Mouse (Mus musculus) midbrain, embryonic 13.5 days (tissue): ENCODE measurements around the gene Trim40. TPM values are rescaled to one million over a fixed set of nuclear protein-coding genes. Genes with fewer than 3 reads are reported as not detected.

Source experiments
- ATAC-seq: fragments of 200-750 bp; cut with Nextera tagmentation; 2 replicates; pipeline ENCODE4 v1.8.0; 2017; ENCODE audit warnings: mild to moderate bottlenecking, moderate TSS enrichment, moderate library complexity
- H3K27ac ChIP-seq: fragments of 300-500 bp; sonication (generic); 2 replicates; pipeline ENCODE4 v1.5.1; 2015; ENCODE audit warnings: inconsistent platforms, mild to moderate bottlenecking, moderate library complexity
- H3K27me3 ChIP-seq: fragments of 300-500 bp; sonication (generic); 2 replicates; pipeline ENCODE4 v1.6.1; 2015; ENCODE audit warnings: mild to moderate bottlenecking, inconsistent platforms
- H3K36me3 ChIP-seq: fragments of 300-500 bp; sonication (generic); 2 replicates; pipeline ENCODE4 v1.6.1; 2015; ENCODE audit warnings: mild to moderate bottlenecking, inconsistent platforms
- H3K4me1 ChIP-seq: fragments of 300-500 bp; sonication (generic); replicated peaks from 2 replicates; pipeline ENCODE4 v1.6.1; 2015; ENCODE audit warnings: inconsistent platforms
- H3K4me2 ChIP-seq: fragments of 300-500 bp; sonication (generic); replicated peaks from 2 replicates; pipeline ENCODE4 v1.6.1; 2015; ENCODE audit warnings: moderate library complexity, mild to moderate bottlenecking, inconsistent platforms
- H3K4me3 ChIP-seq: fragments of 300-500 bp; sonication (generic); replicated peaks from 2 replicates; pipeline ENCODE4 v1.5.1; 2015; ENCODE audit warnings: mild to moderate bottlenecking, inconsistent platforms
- H3K9ac ChIP-seq: fragments of 300-500 bp; sonication (generic); replicated peaks from 2 replicates; pipeline ENCODE4 v1.6.1; 2015; ENCODE audit warnings: mild to moderate bottlenecking, inconsistent platforms
- H3K9me3 ChIP-seq: fragments of 300-500 bp; sonication (generic); 2 replicates; pipeline ENCODE4 v1.6.1; 2016; ENCODE audit warnings: mild to moderate bottlenecking, inconsistent platforms
- WGBS: fragments of 180-500 bp; shearing (Covaris S2); methylation state at CpG from one replicate; pipeline ENCODE4 v1.1.7; 2015; 5-methylcytosine and 5-hydroxymethylcytosine counted together
- polyA plus RNA-seq: library from polyadenylated mRNA; unstranded; fragments of >200 nt; fragmentation: Nextera tagmentation; extraction: Ambion mirVana; gene quantifications from 2 replicates; pipeline ENCODE4 v1.2.1, GENCODE M21; 2015

The Trim40 gene
- polyA plus RNA-seq, 1 experiment from 2014 or later = not detected

GRCm38 (mm10) chr17:36885132-36885790 is 4.7 kb downstream of the Trim40 start:
- 94% methylated on average over 12 of the region's 12 CpGs for WGBS
- Histone ChIP-seq H3K4me3 (no peak overlapping the region), H3K4me2 (no peak overlapping the region), H3K27me3 (no peaks in the 10 kb centered on the region), H3K9ac (no peak overlapping the region), H3K27ac (no peak overlapping the region), H3K4me1 (no peaks in the 10 kb centered on the region), H3K9me3 (no peaks in the 10 kb centered on the region), H3K36me3 (no peaks in the 10 kb centered on the region)
- ATAC-seq = no peak

DNA sequence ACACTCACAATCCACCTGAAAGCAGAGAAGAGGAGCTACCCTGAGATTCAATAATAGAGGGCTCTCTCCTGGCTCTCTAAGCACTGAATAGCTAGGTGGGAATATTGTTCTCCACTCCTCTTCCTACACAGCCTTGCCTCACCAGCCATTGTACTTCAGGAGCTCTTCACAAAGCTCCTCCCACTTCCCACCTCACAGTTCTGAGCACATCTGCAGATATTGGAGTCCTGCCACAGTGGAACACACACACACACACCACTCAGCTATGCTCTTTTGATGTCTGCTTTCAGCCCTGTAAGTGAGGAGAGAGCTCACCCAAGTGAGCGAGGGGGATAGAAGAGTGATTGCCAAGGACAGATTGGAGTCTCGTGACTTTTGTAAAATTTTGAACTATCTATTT is 6.6 kb downstream of the Trim40 start:
- no peak for ATAC-seq
- WGBS = 85% methylated on average over 2 of the region's 2 CpGs

GRCm38 (mm10) chr17:36874636-36875035 is 15.3 kb downstream of the Trim40 start:
- ATAC-seq = no peak
- Histone ChIP-seq H3K4me2 (no peak overlapping the region), H3K36me3 (no peaks in the 10 kb centered on the region), H3K9me3 (no peaks in the 10 kb centered on the region), H3K27me3 (no peaks in the 10 kb centered on the region), H3K4me1 (no peaks in the 10 kb centered on the region), H3K27ac (no peak overlapping the region), H3K4me3 (no peak overlapping the region), H3K9ac (no peak overlapping the region)
- WGBS = 77% methylated on average over 4 of the region's 4 CpGs

More for the DNA sequence above, 6.6 kb downstream of the Trim40 start:
- Histone ChIP-seq H3K4me2 (no peak overlapping the region), H3K4me1 (no peaks in the 10 kb centered on the region), H3K4me3 (no peak overlapping the region), H3K9me3 (no peaks in the 10 kb centered on the region), H3K27ac (no peak overlapping the region), H3K9ac (no peak overlapping the region), H3K36me3 (no peaks in the 10 kb centered on the region), H3K27me3 (no peaks in the 10 kb centered on the region)

DNA sequence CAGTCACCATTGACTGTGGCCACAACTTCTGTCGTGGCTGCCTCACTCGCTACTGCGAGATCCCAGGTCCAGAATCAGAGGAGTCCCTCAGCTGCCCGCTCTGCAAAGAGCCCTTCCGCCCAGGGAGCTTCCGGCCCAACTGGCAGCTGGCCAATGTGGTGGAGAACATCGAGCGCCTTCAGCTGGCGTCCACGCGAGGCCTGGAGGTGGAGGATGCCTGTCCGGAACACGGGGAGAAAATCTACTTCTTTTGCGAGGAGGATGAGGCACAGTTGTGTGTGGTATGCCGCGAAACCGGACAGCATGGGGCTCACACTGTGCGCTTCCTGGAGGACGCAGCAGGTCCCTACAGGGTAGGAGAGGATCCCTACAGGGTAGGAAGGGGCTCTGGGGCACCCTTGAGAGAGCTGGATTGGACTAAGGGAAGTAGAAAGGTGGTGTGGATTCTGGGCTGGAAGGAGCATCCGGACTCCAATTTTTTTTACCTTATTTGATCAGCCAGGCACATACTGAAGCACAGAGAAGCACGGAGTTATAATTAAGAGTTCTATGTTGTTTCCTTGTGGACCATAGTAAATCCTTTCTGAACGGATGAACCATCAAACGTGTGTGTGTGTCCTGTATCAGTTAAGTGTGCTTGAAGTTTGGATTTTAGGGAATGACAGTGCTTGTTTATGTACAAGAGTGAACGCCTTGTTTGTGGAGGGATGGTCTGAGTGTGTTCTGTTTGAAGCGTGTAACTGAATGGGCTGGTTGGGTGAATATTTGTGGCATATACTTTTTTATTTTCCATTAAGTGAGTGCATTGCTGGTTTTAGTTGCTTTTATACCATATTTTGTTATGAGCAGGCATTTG is 19.7 kb downstream of the Trim40 start:
- H3K27me3 ChIP-seq = peaks cover 17% of the 10 kb centered on the region
- 78% methylated on average over 25 of the region's 25 CpGs for WGBS
- H3K27ac ChIP-seq = no peak overlapping the region
- H3K36me3 ChIP-seq = no peaks in the 10 kb centered on the region
- no peak overlapping the region for H3K4me2 ChIP-seq
- no peak overlapping the region for H3K9ac ChIP-seq
- H3K4me3 ChIP-seq = no peak overlapping the region
- H3K4me1 ChIP-seq = peaks cover 7% of the 10 kb centered on the region
- ATAC-seq = no peak
- H3K9me3 ChIP-seq = no peaks in the 10 kb centered on the region

GRCm38 (mm10) chr17:36869284-36869954 is 20.5 kb downstream of the Trim40 start, which contains the start of gene Trim10:
TSS of gene Trim10 (plus strand) at chr17:36869574.
- Histone ChIP-seq H3K9ac (no peak within 1 kb of the TSS), H3K4me2 (no peak within 1 kb of the TSS), H3K27ac (no peak within 1 kb of the TSS), H3K9me3 (no peaks in the 10 kb centered on the region), H3K36me3 (no peaks in the 10 kb centered on the region), H3K4me3 (no peak within 1 kb of the TSS), H3K4me1 (peaks cover 7% of the 10 kb centered on the region), H3K27me3 (peaks cover 22% of the 10 kb centered on the region)
- WGBS = 79% methylated on average over 4 of the region's 4 CpGs
- no peak for ATAC-seq

GRCm38 (mm10) chr17:36868836-36869235 is 21.1 kb downstream of the Trim40 start:
- Histone ChIP-seq H3K27ac (no peak overlapping the region), H3K4me2 (no peak overlapping the region), H3K36me3 (no peaks in the 10 kb centered on the region), H3K9ac (no peak overlapping the region), H3K4me3 (no peak overlapping the region), H3K9me3 (no peaks in the 10 kb centered on the region), H3K27me3 (peaks cover 22% of the 10 kb centered on the region), H3K4me1 (peaks cover 7% of the 10 kb centered on the region)
- WGBS = 89% methylated on average over 2 of the region's 2 CpGs
- ATAC-seq = no peak

DNA sequence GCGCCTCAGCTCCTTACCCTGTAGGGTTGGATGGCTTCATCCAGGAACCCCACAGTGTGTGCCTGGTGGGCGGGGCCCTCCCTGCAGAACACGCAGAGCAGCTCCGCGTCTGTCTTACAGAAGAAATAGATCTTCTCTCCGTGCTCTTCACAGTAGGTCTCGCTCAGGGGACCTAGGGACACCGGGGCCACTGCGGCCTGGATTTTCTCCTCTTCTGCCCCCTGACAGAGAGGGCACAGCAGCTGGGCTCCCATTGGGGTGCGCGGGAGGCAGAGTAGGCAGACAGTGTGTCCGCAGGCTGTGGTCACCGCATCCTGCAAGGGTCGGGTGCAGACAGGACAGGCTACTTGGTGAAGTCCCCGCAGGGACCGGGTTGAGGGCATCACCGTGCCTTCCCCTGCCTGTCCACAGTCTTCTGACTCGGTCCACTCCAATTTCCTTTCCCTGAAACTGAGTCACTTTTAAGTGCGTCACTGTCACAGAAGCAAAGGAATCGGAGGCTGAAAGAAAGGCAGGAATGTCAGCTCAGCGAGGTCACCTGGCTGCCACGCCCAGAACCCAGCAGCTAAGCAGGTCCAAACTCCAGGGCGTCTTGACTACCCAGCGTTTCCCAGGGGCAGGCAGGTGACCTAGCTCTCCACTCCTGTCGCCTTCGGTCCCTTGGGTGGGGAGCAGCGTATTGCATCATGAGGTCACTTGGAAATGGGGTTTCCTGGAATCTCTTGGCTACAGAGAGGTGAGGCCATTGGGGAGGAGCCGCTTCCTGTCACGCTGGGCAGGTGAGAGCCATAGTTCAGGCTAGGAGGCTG is 23.0 kb downstream of the Trim40 start, which contains the start of gene Trim15:
TSS of gene Trim15 (minus strand) at position 492 of the 809 bp plus-strand sequence.
- Histone ChIP-seq H3K27ac (no peak within 1 kb of the TSS), H3K4me1 (peaks cover 7% of the 10 kb centered on the region), H3K9ac (no peak within 1 kb of the TSS; the same call in 1 of the 2 replicates), H3K9me3 (no peaks in the 10 kb centered on the region), H3K27me3 (peaks cover 22% of the 10 kb centered on the region), H3K36me3 (no peaks in the 10 kb centered on the region), H3K4me3 (peak within 1 kb of the TSS; percentile 27), H3K4me2 (peak within 1 kb of the TSS; percentile 50)
- 13% methylated on average over 29 of the region's 29 CpGs for WGBS
- ATAC-seq = peak; percentile 62; the same call in 1 of the 2 replicates

- Histone ChIP-seq H3K9me3 (no peaks in the 10 kb centered on the region), H3K27ac (no peak overlapping the region), H3K9ac (no peak overlapping the region), H3K4me2 (no peak overlapping the region), H3K27me3 (peaks cover 12% of the 10 kb centered on the region), H3K4me3 (no peak overlapping the region), H3K36me3 (peaks cover 37% of the 10 kb centered on the region), H3K4me1 (peaks cover 3% of the 10 kb centered on the region)
- 77% methylated on average over 2 of the region's 2 CpGs for WGBS
- ATAC-seq = no peak
Measured at GRCm38 (mm10) chr17:36861680-36862079, 28.2 kb downstream of the Trim40 start.

DNA sequence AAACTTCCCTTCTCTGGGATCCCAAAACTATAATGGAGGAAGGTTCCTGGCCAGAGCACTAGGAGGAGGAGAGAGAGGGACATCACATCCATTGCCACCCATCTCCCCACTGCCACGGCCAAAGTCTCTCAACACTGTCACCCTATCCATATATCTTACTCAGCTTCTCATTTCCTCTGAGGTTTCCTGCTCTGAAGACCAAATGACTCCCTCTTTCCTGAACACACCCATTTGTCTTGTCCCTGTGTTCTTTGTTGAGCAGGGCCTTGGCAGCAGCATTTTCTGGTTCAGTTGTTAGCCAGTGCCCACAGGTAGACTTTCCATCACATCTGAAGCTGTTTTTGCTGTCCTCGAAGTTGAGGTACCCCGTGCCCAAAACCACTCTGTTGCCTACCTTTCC is 31.7 kb downstream of the Trim40 start:
- Histone ChIP-seq H3K9me3 (no peaks in the 10 kb centered on the region), H3K27me3 (no peaks in the 10 kb centered on the region), H3K4me2 (no peak overlapping the region), H3K9ac (no peak overlapping the region), H3K4me3 (no peak overlapping the region), H3K36me3 (peaks cover 72% of the 10 kb centered on the region), H3K27ac (no peak overlapping the region), H3K4me1 (no peaks in the 10 kb centered on the region)
- no peak for ATAC-seq
- 90% methylated on average over 3 of the region's 3 CpGs for WGBS

GRCm38 (mm10) chr17:36856236-36856635 is 33.7 kb downstream of the Trim40 start:
- WGBS = 94% methylated on average over 4 of the region's 4 CpGs
- no peak overlapping the region for H3K27ac ChIP-seq
- H3K36me3 ChIP-seq = peaks cover 91% of the 10 kb centered on the region
- no peak for ATAC-seq
- H3K4me3 ChIP-seq = no peak overlapping the region
- H3K9ac ChIP-seq = no peak overlapping the region
- no peaks in the 10 kb centered on the region for H3K9me3 ChIP-seq
- H3K27me3 ChIP-seq = no peaks in the 10 kb centered on the region
- H3K4me2 ChIP-seq = no peak overlapping the region
- no peaks in the 10 kb centered on the region for H3K4me1 ChIP-seq

DNA sequence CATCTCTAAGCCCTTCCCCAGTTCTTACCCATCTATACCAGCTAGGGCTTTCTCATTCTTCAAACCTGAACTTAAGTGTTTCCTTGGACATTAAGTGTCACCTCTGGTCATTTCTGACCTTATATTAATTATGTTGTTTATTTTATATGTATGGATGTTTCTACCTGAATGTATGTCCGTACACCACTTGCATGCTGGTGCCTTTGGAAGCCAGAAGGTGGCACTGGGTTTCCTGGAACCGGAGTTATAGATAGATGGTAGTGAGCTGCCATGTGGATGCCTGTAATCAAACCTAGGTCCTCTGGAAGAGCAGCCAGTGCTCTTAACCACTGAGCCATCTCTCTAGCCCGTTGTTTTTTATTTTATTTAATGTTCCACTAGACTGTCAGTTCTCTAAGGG is 34.4 kb downstream of the Trim40 start:
- Histone ChIP-seq H3K27ac (no peak overlapping the region), H3K4me2 (no peak overlapping the region), H3K4me3 (no peak overlapping the region), H3K9ac (no peak overlapping the region), H3K9me3 (no peaks in the 10 kb centered on the region), H3K36me3 (peaks cover 99% of the 10 kb centered on the region), H3K27me3 (no peaks in the 10 kb centered on the region), H3K4me1 (no peaks in the 10 kb centered on the region)
- 96% methylated on average over 3 of the region's 3 CpGs for WGBS
- ATAC-seq = no peak
